ENCODE assay signal across 9 mouse cellular contexts in the genomic region with DNA sequence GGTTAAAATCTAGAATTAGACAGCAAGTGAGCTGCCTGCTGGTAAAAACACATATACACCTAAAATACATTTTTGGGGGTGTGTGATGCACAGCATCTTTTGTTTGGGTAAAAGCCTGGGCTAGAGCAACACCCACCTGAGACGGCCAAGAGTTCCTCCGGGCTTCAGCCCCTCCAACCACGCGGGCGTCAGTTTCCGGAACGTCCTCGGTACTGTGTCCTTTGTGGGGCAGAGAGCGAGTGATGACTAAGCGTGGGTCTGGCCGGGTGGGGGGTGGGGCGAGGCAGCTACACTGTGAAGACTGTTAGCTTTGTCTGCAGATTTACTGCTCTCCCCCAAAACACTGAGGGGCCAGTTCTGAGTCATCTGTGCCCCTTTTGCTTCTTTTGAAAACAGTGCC. TPM values are rescaled to one million over a fixed set of nuclear protein-coding genes. Genes with fewer than 3 reads are reported as not detected.
DNase-seq lines count a peak whose midpoint lies in the region; ATAC-seq and TF ChIP-seq lines count a peak whose summit lies in the region.
"Had no signal": no experiment of that assay in that cellular context is flagged by ENCODE, and none has a peak within 500 bp of the region (broad histone marks: within the 10 kb centered on the region; RNA-seq: fewer than 3 reads in every experiment).

No protein-coding gene starts in this region.

- peaks cover 4% of the 10 kb centered on the region; the same call in 1 of the 2 replicates for H3K4me1 ChIP-seq in kidney, postnatal 0 days (replicated peaks; ENCODE audit: insufficient read depth, low read length)
- H3K4me1 ChIP-seq in intestine, postnatal 0 days (replicated peaks; ENCODE audit: control insufficient read depth, insufficient read depth, low read length), result no peaks in the 10 kb centered on the region
- H3K4me1 ChIP-seq in stomach, embryonic 15.5 days, result peaks cover 8% of the 10 kb centered on the region
- H3K4me1 ChIP-seq: hindbrain, embryonic 15.5 days had no signal

- no peak overlapping the region for H3K27ac ChIP-seq in kidney, postnatal 0 days
- no peak overlapping the region for H3K27ac ChIP-seq in intestine, postnatal 0 days (ENCODE audit: low read depth, low read length)
- H3K27ac ChIP-seq in stomach, embryonic 15.5 days, result 0 out of 2 replicates have a peak overlapping the region, but pooled peaks have one; percentile 13
- H3K27ac ChIP-seq: hindbrain, embryonic 15.5 days had no signal

- H3K9ac ChIP-seq in kidney, postnatal 0 days (ENCODE audit: low read depth, low read length), result 0 out of 2 replicates have a peak overlapping the region, but pooled peaks have one; percentile 5
- no peak overlapping the region for H3K9ac ChIP-seq in intestine, postnatal 0 days (ENCODE audit: low read depth, low read length)
- no peak overlapping the region for H3K9ac ChIP-seq in stomach, embryonic 15.5 days
- H3K9ac ChIP-seq: hindbrain, embryonic 15.5 days had no signal

- no peaks in the 10 kb centered on the region for H3K36me3 ChIP-seq in kidney, postnatal 0 days (ENCODE audit: insufficient read depth, low read length)
- peaks cover 8% of the 10 kb centered on the region; the same call in 1 of the 2 replicates for H3K36me3 ChIP-seq in intestine, postnatal 0 days (ENCODE audit: control insufficient read depth, insufficient read depth)
- no peaks in the 10 kb centered on the region for H3K36me3 ChIP-seq in stomach, embryonic 15.5 days
- H3K36me3 ChIP-seq: hindbrain, embryonic 15.5 days had no signal

- no peaks in the 10 kb centered on the region for H3K27me3 ChIP-seq in kidney, postnatal 0 days (ENCODE audit: insufficient read depth, low read length)
- no peaks in the 10 kb centered on the region for H3K27me3 ChIP-seq in intestine, postnatal 0 days (replicated peaks; ENCODE audit: control insufficient read depth, insufficient read depth, low read length)
- no peaks in the 10 kb centered on the region for H3K27me3 ChIP-seq in stomach, embryonic 15.5 days (replicated peaks)
- H3K27me3 ChIP-seq: hindbrain, embryonic 15.5 days had no signal

- ATAC-seq in kidney, postnatal 0 days (replicated peaks; ENCODE audit: low FRiP score, low read depth), result no peak
- ATAC-seq in intestine, postnatal 0 days, result no peak
- peak; percentile 36; the same call in 1 of the 2 replicates for ATAC-seq in stomach, embryonic 15.5 days (ENCODE audit: insufficient read depth, low FRiP score, low read depth)

- no peaks in the 10 kb centered on the region; the same call in 1 of the 2 replicates for H3K9me3 ChIP-seq in kidney, postnatal 0 days (replicated peaks; ENCODE audit: low read length)
- H3K9me3 ChIP-seq in intestine, postnatal 0 days (ENCODE audit: control insufficient read depth), result 0 out of 2 replicates have a peak, but pooled peaks cover 6% of the 10 kb centered on the region
- H3K9me3 ChIP-seq in stomach, embryonic 15.5 days, result no peaks in the 10 kb centered on the region
- H3K9me3 ChIP-seq: hindbrain, embryonic 15.5 days had no signal

- 20% methylated on average over 12 of the region's 12 CpGs for WGBS in kidney, postnatal 0 days
- 29% methylated on average over 12 of the region's 12 CpGs for WGBS in intestine, postnatal 0 days
- 28% methylated on average over 12 of the region's 12 CpGs for WGBS in stomach, embryonic 15.5 days

- no peak overlapping the region for H3K4me3 ChIP-seq in kidney, postnatal 0 days (replicated peaks; ENCODE audit: low read depth, low read length)
- no peak overlapping the region for H3K4me3 ChIP-seq in intestine, postnatal 0 days (ENCODE audit: low read depth, low read length)
- peak overlapping the region; percentile 15 for H3K4me3 ChIP-seq in stomach, embryonic 15.5 days (replicated peaks)
- H3K4me3 ChIP-seq: hindbrain, embryonic 15.5 days had no signal

- DNase-seq in kidney, postnatal 0 days (ENCODE audit: low spot score), result no peak
- DNase-seq in kidney, postnatal 36 days, result no peak
- DNase-seq in adipocyte (ENCODE audit: low spot score), result peak; percentile 81
- DNase-seq in layer of hippocampus, adult 11-12 months (ENCODE audit: low spot score), result no peak
- DNase-seq in gastrocnemius, adult 8-10 months (ENCODE audit: low spot score in 2 of 2), result no peak
- no peak for DNase-seq in heart, postnatal 4 days

- TF ChIP-seq CTCF in kidney, postnatal 0 days (IDR thresholded peaks at IDR 0.05; ENCODE audit: low read depth), result no peak
- TF ChIP-seq CTCF in intestine, postnatal 0 days (IDR thresholded peaks at IDR 0.05; ENCODE audit: low read depth), result no peak

- no peak overlapping the region; the same call in 1 of the 2 replicates for H3K4me2 ChIP-seq in kidney, postnatal 0 days (ENCODE audit: low read length)
- H3K4me2 ChIP-seq in intestine, postnatal 0 days (replicated peaks; ENCODE audit: low read depth), result peak overlapping the region; percentile 27
- peak overlapping the region; percentile 13; the same call in 1 of the 2 replicates for H3K4me2 ChIP-seq in stomach, embryonic 15.5 days
- H3K4me2 ChIP-seq: hindbrain, embryonic 15.5 days had no signal

RNA-seq across cellular contexts. Expression of gene Cela1, which starts 0.7 kb away (rescaled TPM):
- polyA plus RNA-seq in kidney, postnatal 0 days (2015; fragmentation: Nextera tagmentation; extraction: Ambion mirVana), result 50.5 and 58.6 TPM in 2 replicates
- 37.2 and 41.1 TPM in 2 replicates for polyA plus RNA-seq in intestine, postnatal 0 days (2015; fragmentation: Nextera tagmentation; extraction: Ambion mirVana)
- 273 and 329 TPM in 2 replicates for polyA plus RNA-seq in stomach, embryonic 15.5 days (2015; fragmentation: Nextera tagmentation; extraction: Ambion mirVana)
- under 1 TPM in 1 of 4 experiments, not detected in 3; 0.35 TPM for total RNA-seq in gastrocnemius, adult 8-10 months (2022)
- not detected for total RNA-seq in heart, postnatal 4 days (2021)

RNA-seq across cellular contexts. Expression of gene Bin2, which starts 17.6 kb away (rescaled TPM):
- polyA plus RNA-seq in kidney, postnatal 0 days (2015; fragmentation: Nextera tagmentation; extraction: Ambion mirVana), result 0.93 and 0.97 TPM in 2 replicates
- 5.8 and 7.3 TPM in 2 replicates for polyA plus RNA-seq in intestine, postnatal 0 days (2015; fragmentation: Nextera tagmentation; extraction: Ambion mirVana)
- polyA plus RNA-seq in stomach, embryonic 15.5 days (2015; fragmentation: Nextera tagmentation; extraction: Ambion mirVana), result 7.1 TPM in 2 replicates
- total RNA-seq in gastrocnemius, adult 8-10 months (2022), result under 1 TPM in 2 of 4 experiments, not detected in 2; 0.36 to 0.40 TPM
- total RNA-seq in heart, postnatal 4 days (2021), result 1 to 10 TPM; 1.6 to 2.0 TPM

RNA-seq across cellular contexts. Expression of gene Galnt6, which starts 42.2 kb away (rescaled TPM):
- 1.2 and 1.3 TPM in 2 replicates for polyA plus RNA-seq in kidney, postnatal 0 days (2015; fragmentation: Nextera tagmentation; extraction: Ambion mirVana)
- polyA plus RNA-seq in intestine, postnatal 0 days (2015; fragmentation: Nextera tagmentation; extraction: Ambion mirVana), result 65.3 and 72.5 TPM in 2 replicates
- polyA plus RNA-seq in stomach, embryonic 15.5 days (2015; fragmentation: Nextera tagmentation; extraction: Ambion mirVana), result 4.0 and 4.4 TPM in 2 replicates
- under 1 TPM in 1 of 4 experiments, not detected in 3; 0.07 TPM for total RNA-seq in gastrocnemius, adult 8-10 months (2022)
- total RNA-seq in heart, postnatal 4 days (2021), result 1 to 10 TPM; 1.3 to 1.6 TPM

RNA-seq across cellular contexts. Expression of gene Smagp, which starts 50.2 kb away (rescaled TPM):
- 83.7 and 92.0 TPM in 2 replicates for polyA plus RNA-seq in kidney, postnatal 0 days (2015; fragmentation: Nextera tagmentation; extraction: Ambion mirVana)
- 77.1 and 88.6 TPM in 2 replicates for polyA plus RNA-seq in intestine, postnatal 0 days (2015; fragmentation: Nextera tagmentation; extraction: Ambion mirVana)
- 37.8 and 41.9 TPM in 2 replicates for polyA plus RNA-seq in stomach, embryonic 15.5 days (2015; fragmentation: Nextera tagmentation; extraction: Ambion mirVana)
- total RNA-seq in gastrocnemius, adult 8-10 months (2022), result 1 to 10 TPM; 1.6 to 4.0 (median 2.1) TPM
- 10 to 100 TPM; 21.6 to 22.6 TPM for total RNA-seq in heart, postnatal 4 days (2021)

Comparison
In these comparisons a context has a peak if more than half of its experiments do, and no peak if none do; other contexts are left out.
1. RNA of gene Galnt6, which starts 42.2 kb away (polyA plus RNA-seq): 65.3 to 72.5 TPM in intestine, postnatal 0 days; 4.0 to 4.4 TPM in stomach, embryonic 15.5 days and 1.2 to 1.3 TPM in kidney, postnatal 0 days; every median in the first group is over 10 times any median in the second.